Mouse (Mus musculus): ENCODE data around the gene Gtsf1l.

Gene Gtsf1l

DNA sequence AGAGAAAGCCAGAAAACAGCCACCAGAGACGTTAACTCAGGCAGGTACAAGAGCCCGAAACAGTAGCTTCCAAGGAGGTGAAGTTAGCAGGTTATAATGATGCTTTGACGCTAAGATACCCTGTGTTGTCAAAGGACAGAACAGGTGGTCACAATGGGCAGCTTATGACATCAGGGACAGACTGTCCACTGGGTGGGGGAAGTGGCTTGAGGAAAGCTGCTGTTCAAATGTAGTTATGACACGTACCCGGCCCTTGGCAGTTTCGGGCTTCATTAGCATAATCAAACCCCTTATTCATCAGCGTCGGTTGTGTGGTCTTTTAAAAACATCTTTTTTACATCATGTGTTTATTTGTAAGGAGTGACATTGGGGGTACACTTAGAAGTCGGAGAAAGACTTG lies at the start of gene Gtsf1l:
Gene Gtsf1l (minus strand): TSS at position 128 of the 400 bp plus-strand sequence.
- DNase-seq = no peak

DNA sequence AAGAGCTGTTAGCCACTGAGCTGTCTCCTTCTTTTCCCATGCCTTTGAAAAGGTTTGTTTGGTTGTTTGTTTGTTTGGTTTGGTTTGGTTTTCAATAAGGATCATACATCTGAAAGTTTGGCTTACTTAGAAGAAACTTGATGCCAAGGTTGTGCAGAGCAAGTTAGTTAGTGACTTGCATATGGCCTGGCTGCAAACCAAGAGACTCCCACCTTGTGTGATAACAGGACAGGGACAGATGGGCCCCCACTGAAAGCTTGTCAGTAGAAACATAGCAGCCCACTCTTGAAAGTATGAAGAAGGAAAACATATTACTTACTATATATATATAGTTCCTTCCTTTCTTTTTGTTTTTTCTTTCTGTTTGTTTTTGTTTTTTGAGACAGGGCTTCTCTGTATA lies 49.3 kb upstream of the Gtsf1l start:
- DNase-seq = no peak

DNA sequence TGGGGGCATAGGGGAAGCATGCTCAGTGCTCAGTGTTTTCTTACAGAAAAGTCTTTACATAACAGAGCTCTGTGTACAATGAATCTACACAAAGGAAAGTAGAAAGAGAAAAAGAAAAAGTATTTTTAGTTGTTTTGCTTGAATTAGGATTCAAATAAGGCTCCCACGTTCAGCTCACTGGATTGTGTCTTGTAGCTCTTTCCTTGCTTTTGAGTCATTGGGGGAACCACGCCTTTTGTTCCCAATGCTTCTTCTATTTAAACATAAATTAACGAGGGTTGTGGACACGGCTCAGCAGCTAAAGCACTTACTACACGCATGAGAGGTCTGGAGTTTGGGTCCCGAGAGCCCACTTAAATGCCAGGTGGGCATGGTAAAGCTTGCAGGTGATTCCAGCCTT lies 48.3 kb upstream of the Gtsf1l start:
- no peak for DNase-seq

DNA sequence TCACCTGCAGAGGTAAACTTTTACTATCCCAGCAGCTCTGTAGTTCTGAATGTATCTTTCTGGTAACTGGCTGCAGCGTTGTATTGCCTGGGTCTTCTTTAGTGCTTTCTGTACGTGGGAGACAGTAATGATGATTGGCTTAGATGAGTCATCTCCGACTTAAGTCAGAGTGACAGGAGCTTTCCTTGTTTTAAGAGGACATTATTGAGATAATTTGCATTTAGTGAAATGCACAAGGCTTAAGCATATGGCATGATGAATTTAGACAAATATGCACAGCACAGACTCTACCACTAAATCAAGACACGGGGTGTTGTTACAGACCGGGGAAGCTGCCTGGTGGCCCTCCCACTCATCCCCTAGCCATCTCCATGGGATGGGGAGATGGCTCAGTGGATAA lies 44.7 kb upstream of the Gtsf1l start:
- peak; percentile 53 for DNase-seq

DNA sequence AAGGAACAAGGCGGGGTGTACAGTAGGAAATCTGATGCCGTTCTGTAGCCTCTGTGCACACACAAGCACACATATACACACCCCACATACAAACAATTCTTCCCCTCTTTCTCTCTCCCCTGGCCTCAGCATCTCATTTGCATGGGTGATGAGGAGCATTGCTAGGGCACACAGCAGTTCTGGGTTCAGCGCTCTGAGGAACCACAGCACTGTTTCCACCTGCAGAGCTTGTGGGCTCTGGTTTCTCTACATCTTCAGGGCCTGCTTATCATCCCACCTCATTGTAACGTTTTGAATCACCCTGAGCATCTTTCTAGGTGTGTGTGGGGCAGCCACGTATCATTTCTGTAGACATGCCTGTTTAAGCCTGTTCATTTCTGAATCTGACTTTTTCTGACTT lies 43.2 kb upstream of the Gtsf1l start:
- no peak for DNase-seq

DNA sequence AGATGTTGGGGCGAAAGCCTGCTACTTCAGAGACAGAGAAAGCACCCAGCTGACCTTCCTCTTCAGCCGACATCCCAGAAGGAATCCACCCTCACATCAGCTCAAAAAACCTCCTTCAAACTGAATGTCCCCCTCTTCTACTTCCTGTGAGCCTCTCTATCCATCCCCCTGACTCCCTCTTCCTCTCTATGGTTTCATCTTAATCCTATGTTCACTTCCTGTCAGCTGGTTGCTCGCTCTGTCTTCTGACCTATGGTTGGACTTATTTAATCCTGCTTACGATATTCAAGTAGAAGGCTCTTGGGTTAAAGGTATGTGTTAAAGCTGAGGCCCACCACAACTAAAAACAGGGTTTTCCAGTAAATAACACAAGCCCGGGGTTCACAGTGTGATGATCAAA lies 35.8 kb upstream of the Gtsf1l start:
- peak; percentile 30 for DNase-seq

DNA sequence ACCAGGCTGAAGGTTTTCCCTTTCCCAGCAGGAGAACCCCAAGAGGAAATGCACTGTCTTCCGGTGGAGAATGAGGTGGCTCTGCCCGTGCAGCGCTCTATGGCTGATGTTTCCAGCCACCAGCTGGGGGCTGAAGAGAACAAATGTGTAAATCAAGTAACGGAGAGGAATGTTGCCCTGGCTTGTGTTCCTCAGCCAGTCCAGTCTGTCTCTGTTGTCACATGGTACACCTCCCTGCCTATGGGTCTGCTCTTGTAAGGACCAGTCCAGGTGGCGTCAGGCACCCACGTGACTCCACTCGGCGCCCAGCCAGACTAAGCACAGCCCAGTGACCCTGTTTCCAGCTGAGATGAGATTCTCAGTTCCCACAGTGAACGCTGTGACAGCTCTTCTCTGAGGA lies 34.7 kb upstream of the Gtsf1l start:
- peak; percentile 96 for DNase-seq

DNA sequence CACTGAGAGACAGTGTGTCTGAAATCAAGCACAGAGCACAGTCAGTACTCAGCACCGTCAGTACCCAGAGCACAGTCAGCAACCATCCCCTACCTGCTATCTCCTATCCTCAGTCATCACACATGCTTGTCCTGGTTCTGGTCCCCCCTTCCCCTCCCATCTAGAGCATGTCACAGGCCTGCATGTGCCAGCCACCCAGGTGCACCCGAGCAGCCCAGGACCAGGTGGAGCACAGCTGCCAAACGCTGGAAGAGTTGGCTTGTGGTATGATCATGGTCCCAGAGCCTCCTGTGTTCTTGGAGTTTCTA lies 33.7 kb upstream of the Gtsf1l start:
- DNase-seq = no peak

DNA sequence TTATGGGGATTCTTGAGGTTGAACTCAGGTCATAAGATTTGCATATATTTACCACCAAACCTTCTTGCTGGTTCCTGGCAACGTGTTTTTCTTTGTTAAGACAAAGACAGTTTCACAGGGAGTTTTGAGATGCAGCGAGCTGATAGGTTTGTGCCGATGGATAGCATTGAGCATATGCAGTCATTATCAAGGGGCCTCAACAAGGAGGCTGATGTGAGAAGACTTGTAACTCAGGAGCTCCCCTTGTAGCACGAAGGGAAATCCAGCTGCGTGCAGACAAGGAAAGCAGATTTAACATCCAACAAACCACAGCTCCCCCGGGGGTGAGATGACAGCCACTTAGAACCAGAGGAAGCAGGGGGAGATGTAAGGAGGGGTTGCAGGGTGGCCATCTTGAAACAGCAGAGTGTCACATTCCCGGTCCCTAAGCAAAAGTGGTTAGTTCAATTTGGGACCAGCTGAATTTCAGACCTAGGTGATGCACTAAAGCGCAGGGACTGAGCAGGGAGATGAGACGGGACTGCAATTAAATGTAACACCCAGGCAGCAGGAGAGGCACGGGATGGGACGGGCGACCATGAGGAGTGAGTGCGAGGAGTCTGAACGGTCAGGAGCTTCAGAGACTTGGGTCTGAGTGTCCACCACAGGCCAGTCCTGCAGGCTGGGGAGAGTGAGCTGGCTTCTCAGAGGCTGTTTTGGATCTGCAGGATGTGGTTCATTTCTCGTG lies 33.1 kb upstream of the Gtsf1l start:
- DNase-seq = peak; percentile 57

DNA sequence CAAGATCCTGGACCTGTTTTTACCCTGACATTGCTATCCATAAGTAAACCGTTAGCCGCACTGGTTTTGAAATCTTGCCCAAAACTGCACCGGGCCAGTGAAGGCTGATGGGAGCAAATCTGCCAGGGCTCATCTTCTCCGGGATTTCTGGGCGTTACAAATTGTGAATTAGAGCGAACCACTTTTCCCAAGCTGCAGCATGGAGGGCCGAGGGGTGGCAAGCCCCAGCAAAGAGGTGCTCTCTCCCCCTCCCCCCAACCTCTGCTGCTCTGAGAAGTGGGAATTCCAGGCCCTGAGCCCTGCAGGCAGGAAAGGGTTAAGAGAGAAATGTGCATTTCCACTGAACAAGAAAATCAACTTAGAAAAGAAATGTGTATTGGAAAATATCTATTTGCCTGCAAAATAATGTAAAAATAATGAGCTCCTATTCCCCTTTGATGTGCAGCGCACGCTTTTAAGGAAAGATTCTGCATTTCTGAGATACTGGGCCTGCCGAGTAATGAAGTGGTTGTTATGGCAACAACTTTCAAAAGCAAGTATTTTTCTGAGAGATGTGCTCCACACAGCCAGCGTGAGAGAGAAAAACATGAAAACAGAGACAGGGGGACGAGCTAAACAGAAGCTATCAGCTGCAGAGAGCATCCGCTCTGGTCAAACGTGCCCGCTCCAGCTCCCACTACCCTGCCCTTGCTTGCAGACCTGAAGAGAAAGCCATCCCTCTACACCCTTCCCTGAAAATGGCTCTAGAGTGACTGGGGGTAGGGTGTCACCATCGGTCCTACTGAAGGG lies 24.0 kb upstream of the Gtsf1l start:
- peak; percentile 82 for DNase-seq

DNA sequence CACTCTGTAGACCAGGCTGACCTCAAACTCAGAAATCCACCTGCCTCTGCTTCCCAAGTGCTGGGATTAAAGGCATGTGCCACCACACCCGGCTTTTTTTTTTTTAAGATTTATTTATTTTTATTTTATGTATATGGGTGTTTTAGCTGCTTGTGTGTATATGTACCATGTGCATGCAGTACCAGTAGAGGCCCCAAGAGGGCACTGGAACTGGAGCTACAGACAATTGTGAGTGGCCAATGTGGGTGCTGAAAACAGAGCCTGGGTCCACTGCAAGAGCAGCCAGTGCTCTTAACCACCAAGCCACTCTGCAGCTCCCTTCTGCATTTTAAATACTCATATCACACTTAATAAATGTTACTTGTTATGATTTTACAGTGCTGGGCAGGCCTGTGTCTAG lies 23.1 kb upstream of the Gtsf1l start:
- DNase-seq = no peak

DNA sequence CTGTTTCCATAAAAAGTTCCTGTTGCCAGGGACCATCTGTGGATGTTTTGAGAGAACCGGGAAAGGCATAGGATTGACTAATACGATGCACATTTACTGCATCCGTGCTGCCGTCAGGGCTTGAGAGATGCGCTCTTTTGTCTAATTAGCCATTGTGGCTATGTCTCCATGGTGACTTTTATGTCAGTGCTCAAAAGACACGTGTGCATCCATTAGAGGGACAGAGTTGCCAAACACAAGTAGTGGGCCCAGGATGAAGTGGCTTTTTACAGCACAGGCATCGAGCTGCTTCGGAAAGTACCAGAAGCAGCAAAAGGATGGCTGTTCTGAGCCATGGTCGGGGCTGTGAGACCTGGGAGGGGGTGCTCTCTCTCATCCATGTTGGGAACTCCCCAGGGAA lies 20.7 kb upstream of the Gtsf1l start:
- DNase-seq = peak; percentile 64

DNA sequence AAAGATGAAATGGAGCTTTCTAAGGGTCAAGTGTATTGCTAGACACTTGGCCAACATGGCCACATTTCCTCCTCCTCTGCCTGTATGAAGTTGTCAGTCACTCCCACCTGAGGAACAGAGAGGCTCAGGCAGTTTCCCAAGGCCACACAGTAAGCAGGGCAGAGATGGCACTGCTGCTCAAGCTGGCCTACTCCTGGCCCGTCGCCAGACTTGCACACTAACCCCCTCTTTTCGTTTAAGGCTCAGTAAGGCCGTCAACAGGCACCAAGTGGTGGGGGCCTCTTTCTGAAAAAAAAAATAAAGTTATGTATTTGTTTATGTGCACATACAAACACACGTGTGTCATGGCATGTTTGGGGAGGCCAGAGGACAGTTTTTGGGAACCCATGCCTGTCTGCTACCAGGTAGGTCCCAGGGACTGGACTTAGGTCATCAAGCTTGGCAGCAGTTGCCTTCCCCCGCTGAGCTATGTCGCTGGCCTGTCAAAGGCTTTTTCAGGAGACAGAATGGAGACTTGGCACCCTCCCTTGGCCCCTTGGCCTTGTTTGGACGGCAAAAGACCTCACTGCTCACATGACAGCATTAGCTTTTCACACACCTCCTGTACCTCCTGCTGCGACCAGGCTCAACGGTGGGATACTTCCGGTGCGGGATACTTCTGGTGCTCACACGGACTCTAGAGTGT lies 16.6 kb upstream of the Gtsf1l start:
- DNase-seq = peak; percentile 51

DNA sequence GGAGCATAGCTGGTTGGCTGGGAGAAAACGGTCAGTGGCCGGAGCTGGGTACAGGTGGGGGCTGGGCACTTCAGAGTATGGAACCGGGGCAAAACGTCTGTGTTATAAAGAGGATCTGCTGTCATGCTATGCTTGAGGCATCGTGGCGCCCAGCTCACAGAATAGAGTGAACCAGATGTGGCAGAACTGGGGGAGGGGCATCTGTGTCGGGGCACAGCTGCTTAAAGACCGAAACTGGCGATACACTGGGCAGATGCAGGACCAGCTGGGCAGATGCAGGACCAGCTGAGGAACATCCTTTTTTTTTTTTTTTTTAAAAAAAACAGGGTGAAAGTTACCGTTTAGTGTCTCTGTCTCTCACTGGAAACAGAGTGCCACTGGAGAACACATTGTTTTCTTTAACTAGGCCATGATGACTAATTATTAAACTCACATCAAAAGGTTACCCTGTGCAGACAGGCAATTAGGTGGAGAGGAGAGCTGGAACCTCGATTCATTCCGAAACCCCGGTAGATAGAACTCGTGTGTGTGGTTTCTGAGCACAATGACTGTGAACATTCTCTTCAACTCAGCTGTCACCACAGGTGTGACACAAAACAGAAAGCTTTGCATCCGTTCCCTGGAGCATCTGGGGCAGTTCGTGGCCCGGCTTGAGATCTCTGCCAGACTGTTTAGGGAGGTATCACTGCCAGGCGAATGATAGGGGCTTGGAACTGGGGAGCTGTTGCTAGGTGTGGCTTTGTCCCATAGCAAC lies 15.4 kb upstream of the Gtsf1l start:
- DNase-seq = peak; percentile 74

DNA sequence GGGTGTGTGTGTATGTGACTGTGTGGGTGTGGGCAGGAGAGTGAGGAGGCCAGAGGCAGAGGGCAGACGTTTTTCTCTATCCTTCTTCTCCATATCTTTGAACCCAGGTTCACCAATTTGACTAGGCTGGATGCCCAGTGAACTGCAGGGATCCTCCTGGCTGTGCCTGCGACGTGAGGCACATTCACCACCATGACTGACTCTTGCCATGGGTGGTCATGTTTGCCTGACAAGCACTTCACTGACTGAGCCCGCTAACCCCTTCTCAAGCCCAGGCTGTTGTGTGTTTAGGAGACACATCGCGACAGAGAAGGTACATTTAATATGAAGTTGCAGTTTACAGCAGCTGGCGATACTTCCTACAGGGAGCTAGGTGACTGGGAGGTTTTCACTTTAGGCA lies 14.6 kb upstream of the Gtsf1l start:
- DNase-seq = no peak

DNA sequence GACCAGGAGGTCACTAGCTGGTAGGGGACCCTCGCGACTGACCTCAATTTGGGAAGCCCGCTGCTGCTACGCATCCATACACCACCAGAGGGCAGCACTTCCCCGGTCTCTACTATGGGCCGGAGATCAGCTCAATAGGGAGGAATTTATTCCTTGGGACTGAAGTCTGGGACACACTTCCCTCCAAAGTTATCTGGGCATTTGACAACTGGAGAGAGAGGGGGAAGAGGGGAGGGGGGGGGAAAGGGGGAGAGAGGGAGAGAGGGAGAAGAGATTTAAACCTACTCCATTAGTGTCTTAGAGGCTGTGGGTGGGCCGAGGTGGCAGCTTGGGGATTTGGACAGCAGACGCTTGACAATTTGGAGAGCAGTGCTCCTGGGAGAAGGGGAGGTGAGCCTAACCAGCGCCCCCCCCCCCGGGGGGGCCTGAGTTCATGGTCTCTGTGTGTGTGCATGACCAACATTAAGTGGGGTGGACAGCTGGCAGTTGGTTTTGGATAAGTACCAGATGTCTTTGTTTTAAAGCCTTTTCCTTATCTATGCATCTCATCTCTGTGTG lies 14.1 kb upstream of the Gtsf1l start:
- DNase-seq = peak; percentile 93

DNA sequence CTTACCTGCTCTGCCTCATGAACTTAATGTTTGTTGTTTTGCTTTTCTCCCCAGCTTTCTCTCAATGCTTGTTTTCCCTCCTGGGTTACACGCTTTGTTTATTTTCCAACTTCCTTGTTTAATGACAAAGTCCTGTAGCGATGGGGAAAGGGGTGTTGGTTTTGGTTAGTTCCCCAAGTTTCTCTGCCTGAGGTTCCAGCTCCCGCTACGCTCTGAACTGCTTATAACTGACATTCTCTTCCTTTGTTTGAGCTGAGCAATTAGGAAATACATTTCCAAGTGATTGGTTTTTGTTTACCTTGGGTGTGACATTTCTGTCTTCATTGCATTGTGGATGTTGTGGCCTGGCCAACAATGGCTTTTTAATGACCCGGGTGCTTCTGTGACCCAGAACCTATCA lies 12.9 kb upstream of the Gtsf1l start:
- peak; percentile 70 for DNase-seq

DNA sequence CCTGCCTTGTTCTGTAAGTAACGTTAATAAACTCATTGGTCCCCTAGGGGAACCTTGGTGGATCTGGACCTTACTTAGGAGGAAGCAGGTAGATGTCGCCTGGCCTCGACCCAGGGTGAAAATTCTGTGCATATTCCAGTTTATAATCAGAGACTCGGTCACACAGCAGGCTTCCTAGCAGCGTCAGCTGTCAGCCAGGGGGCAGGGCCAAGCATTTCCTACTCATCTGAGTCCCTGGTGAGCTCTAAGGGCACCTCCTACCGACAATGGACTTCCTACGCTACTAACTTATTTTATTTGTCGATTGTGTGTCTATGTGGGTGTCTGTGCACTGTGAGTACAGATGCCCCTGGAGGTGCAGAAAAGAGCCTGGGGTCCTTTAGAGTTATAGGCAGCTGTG lies 12.3 kb upstream of the Gtsf1l start:
- peak; percentile 52 for DNase-seq

DNA sequence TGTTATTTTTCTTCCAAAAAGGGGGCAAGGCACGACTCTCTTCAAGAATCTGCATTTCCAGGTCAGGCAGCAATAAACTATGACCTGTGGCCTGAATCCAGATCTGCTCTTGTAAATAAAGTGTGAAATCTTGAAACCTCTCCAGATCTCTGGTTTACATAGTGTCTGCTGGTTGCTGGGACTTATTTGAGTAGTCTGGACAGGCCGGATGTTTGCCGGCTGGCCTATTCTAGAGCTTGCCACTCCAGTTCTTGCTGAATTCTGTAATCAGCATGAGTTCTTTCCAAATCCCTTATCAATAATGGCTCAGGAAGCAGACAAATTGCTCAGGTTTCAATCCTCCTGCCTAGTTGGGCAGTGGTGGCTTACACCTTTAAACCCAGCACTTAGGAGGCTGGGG lies 8.1 kb upstream of the Gtsf1l start:
- no peak for DNase-seq

DNA sequence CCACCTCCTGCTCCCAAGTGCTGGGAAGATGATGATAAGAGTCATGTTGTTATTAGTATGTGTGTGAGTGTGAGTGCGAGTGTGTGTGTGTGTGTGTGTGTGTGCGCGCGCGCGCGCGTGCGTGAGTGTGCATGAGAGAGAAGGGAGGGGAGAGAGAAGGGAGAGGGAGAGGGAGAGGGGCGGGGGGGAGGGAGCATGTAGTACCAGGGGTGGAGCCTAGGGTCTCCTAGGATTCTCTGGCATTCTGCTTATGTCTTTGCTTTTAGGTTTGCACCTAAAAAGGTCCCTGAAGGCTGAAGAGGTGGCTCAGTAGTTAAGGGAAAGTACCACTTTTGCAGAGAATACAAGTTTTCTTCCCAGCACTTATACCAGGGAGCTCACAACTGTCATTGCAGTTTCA lies 7.3 kb upstream of the Gtsf1l start:
- no peak for DNase-seq

DNA sequence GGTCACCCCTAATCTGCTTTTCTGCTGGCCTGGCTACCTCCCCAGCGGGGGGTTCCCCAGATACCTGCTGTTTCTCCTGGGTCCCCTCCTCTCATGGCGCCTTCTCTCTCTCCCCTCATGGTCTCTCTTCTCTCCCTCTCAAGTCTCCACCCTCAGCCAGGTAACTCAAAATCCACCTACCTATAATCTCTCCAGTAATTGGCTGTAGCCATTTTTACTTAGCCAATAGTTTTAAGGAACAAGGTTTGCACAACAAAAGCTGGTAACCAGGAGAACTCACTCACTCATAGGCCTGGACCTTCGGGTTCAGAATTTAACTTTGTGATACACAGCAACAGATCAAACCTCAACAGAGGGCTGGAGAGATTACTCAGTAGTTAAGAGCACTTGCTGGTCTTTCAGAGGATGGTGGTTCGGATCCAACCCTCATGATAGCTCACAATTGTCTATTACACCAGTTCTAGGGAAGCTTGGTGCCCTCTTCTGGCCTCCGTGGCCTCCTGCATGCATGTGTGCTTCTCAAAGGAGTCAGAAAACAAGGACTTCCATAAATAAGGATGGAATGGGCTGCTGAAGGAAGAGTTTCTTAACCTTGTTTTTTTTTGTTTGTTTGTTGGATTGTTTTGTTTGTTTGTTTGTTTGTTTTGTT lies 1.9 kb upstream of the Gtsf1l start:
- no peak for DNase-seq

DNA sequence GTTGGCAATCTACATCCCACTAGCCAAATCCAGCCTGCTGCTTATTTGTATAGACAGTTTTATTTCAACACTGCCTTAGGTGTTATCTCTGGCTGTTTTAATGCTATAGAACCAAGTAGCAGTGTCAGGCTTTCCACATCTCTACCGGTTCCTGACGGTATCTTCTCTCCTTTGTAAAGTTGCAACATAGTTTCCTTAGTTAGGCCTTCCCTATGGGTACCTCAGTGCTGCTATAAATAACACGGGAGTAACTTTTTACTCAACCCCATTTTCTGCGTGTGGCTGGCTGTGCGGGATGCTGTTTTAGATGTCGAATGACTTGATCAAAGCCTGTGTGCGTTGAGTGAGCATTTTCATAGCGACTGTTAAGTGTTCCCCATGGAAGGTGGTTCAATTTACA lies 1.1 kb downstream of the Gtsf1l start:
- no peak for DNase-seq

DNA sequence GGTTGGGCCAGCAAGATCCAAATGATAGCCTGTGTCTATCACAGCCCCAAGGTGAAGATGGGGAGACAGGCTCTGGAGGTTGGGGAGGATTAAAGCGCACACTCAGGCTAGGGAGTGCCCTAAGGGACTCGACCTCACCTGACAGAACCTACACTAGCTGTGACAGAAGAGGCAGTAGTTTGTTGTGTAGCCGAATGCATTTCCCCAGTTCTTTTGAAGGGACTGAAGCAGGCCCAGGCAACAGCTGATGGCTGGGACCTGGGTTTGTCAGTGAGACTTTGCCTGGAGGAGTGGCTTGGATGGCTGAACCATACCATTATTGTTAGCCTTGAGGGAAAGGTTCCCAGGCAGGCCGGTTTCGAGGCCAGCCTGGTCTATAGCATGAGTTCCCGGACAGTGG lies 2.6 kb downstream of the Gtsf1l start:
- DNase-seq = no peak

Data from retina, postnatal 1 day (tissue).